ENCODE assay signal across 13 mouse cellular contexts in genomic region chr6:34448696-34449095, GRCm38 (mm10). TPM values are rescaled to one million over a fixed set of nuclear protein-coding genes. Genes with fewer than 3 reads are reported as not detected.
"Had no signal": no experiment of that assay in that cellular context is flagged by ENCODE, and none has a peak within 500 bp of the region (broad histone marks: within the 10 kb centered on the region; RNA-seq: fewer than 3 reads in every experiment).

No protein-coding gene starts in this region.

- H3K27me3 ChIP-seq: hindbrain, embryonic 13.5 days; hindbrain, embryonic 15.5 days; kidney, embryonic 15.5 days; limb, embryonic 15.5 days had no signal

- H3K9me3 ChIP-seq: heart, embryonic 13.5 days; heart, embryonic 15.5 days; hindbrain, embryonic 13.5 days; hindbrain, embryonic 15.5 days; kidney, embryonic 15.5 days; limb, embryonic 13.5 days; limb, embryonic 15.5 days had no signal

- H3K4me1 ChIP-seq: hindbrain, embryonic 13.5 days; hindbrain, embryonic 15.5 days; kidney, embryonic 15.5 days; limb, embryonic 13.5 days; limb, embryonic 15.5 days had no signal

- H3K9ac ChIP-seq: heart, embryonic 13.5 days; heart, embryonic 15.5 days; hindbrain, embryonic 13.5 days; hindbrain, embryonic 15.5 days; kidney, embryonic 15.5 days; limb, embryonic 13.5 days; limb, embryonic 15.5 days had no signal

- ATAC-seq: hindbrain, postnatal 0 days; intestine, embryonic 16.5 days had no signal

- H3K4me2 ChIP-seq: heart, embryonic 11.5 days; heart, embryonic 13.5 days; heart, embryonic 15.5 days; hindbrain, embryonic 13.5 days; hindbrain, embryonic 15.5 days; kidney, embryonic 15.5 days; limb, embryonic 13.5 days; limb, embryonic 15.5 days had no signal

- H3K27ac ChIP-seq: heart, adult 2 months; heart, embryonic 13.5 days; heart, embryonic 15.5 days; hindbrain, embryonic 13.5 days; hindbrain, embryonic 15.5 days; hindbrain, postnatal 0 days; kidney, embryonic 15.5 days; kidney, postnatal 0 days; limb, embryonic 13.5 days; limb, embryonic 15.5 days had no signal

- H3K4me3 ChIP-seq: heart, adult 2 months; heart, embryonic 13.5 days; heart, embryonic 15.5 days; hindbrain, embryonic 13.5 days; hindbrain, embryonic 15.5 days; kidney, embryonic 15.5 days; limb, embryonic 13.5 days; limb, embryonic 15.5 days had no signal

- H3K36me3 ChIP-seq: heart, embryonic 13.5 days; heart, embryonic 15.5 days; hindbrain, embryonic 13.5 days; hindbrain, embryonic 15.5 days; kidney, embryonic 15.5 days; limb, embryonic 13.5 days; limb, embryonic 15.5 days had no signal

RNA-seq across cellular contexts. Expression of gene Akr1b7, which starts 36.6 kb away (rescaled TPM):
- polyA plus RNA-seq: heart, adult 2 months; heart, embryonic 13.5 days; heart, embryonic 15.5 days; hindbrain, embryonic 11.5 days; hindbrain, embryonic 13.5 days; hindbrain, postnatal 0 days; limb, embryonic 13.5 days had no signal
